Mouse (Mus musculus): Measurements from ENCODE around the gene Trip6. TPM values are rescaled to one million over a fixed set of nuclear protein-coding genes. Genes with fewer than 3 reads are reported as not detected.

Trip6 gene
- polyA plus RNA-seq, 1 experiment from 2014 or later, result 112 TPM

DNA sequence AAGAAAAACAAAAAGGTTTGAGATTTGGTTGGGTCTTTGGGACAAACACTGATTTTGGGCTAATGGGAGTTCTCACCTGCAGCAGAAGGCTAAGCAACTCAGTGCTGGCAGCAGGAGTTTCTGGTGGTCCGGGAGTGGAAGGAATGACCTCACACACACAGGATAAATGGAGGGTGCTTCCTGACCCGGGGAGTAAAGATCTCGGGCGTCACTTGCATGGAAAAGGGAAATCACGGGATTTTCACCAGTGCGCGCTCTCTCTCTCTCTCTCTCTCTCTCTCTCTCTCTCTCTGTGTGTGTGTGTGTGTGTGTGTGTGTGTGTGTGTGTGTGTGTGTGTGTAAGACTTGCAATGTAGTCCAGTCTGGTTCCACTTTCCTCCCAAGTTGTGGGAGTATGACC lies 33.7 kb upstream of the Trip6 start:
- Histone ChIP-seq H3K36me3 (no peaks in the 10 kb centered on the region), H3K4me2 (replicated peaks) (no peak overlapping the region), H3K27ac (replicated peaks) (no peak overlapping the region), H3K4me3 (replicated peaks) (no peak overlapping the region), H3K4me1 (peaks cover 33% of the 10 kb centered on the region), H3K27me3 (no peaks in the 10 kb centered on the region), H3K9ac (no peak overlapping the region), H3K9me3 (replicated peaks) (no peaks in the 10 kb centered on the region)
- WGBS, result 35% methylated on average over 7 of the region's 7 CpGs
- no peak for ATAC-seq (ENCODE audit: insufficient number of reproducible peaks, low FRiP score, low TSS enrichment, low read depth)

DNA sequence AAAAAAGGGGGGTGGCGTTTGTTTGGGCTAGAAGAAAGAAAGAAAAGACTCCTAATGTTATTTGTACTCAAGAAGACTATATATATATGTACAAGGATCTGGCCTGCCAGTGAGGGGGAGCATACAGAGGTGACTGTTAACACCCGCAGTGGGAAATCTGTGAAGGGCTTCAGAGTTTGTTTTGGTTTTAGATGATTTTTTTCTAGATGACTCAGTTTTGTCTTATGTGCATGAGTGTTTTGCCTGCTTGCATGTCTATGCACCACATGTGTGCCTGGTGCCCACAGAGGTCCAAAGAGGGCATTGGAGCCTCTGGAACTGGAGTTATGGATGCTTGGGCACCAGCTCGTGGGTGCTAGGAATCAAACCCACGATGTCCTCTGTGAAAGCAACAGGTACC lies 32.8 kb upstream of the Trip6 start:
- Histone ChIP-seq H3K27me3 (no peaks in the 10 kb centered on the region), H3K4me2 (replicated peaks) (no peak overlapping the region), H3K4me3 (replicated peaks) (no peak overlapping the region), H3K9ac (no peak overlapping the region), H3K36me3 (no peaks in the 10 kb centered on the region), H3K27ac (replicated peaks) (no peak overlapping the region), H3K4me1 (peaks cover 24% of the 10 kb centered on the region), H3K9me3 (replicated peaks) (no peaks in the 10 kb centered on the region)
- WGBS, result 83% methylated on average over 4 of the region's 4 CpGs
- no peak for ATAC-seq (ENCODE audit: insufficient number of reproducible peaks, low FRiP score, low TSS enrichment, low read depth)

DNA sequence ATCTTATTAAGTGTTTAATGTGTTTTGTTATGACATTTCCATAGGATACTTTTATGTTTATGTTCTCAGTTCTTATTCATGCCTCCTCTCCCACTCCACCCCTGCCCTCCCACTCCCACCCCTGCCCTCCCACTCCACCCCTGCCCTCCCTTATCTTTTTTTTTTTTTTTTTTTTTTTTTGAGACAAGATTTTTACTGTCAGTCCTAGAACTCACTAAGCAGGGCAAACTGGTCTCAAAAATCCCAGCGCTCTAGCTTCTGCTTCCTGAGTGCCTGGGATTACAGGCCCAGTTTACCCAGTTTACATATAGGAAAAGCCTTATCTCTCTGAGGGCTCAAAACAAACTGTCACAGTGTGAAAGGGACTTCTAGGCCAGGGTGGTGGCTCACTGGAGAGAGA lies 32.2 kb upstream of the Trip6 start:
- H3K4me1 ChIP-seq, result peaks cover 19% of the 10 kb centered on the region
- no peaks in the 10 kb centered on the region for H3K9me3 ChIP-seq (replicated peaks)
- H3K27me3 ChIP-seq, result no peaks in the 10 kb centered on the region
- H3K36me3 ChIP-seq, result no peaks in the 10 kb centered on the region
- H3K27ac ChIP-seq (replicated peaks), result no peak overlapping the region
- no peak overlapping the region for H3K4me2 ChIP-seq (replicated peaks)
- WGBS, result 88% methylated on average over 1 of the region's 1 CpGs
- H3K9ac ChIP-seq, result no peak overlapping the region
- no peak overlapping the region for H3K4me3 ChIP-seq (replicated peaks)
- ATAC-seq (ENCODE audit: insufficient number of reproducible peaks, low FRiP score, low TSS enrichment, low read depth), result no peak

DNA sequence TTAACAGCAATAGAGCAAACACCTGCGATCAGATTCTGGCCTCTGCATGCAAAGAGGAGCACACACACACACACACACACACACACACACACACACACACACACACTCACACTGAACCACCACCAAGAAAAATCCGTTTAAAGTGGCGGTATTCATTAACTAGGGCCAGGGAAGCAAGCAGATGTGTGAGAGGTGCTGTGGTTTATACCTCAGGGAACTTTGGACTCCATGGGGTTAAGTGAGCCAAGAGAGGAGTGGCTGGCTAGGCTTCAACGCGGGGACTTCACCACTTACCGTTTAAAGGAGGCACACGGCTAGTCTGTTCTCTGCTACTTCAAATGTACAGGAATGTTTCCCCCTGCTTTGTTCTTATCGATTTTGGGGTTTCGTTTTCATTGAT lies 31.6 kb upstream of the Trip6 start:
- no peak overlapping the region for H3K4me2 ChIP-seq (replicated peaks)
- no peak overlapping the region for H3K9ac ChIP-seq
- H3K27me3 ChIP-seq, result no peaks in the 10 kb centered on the region
- peaks cover 16% of the 10 kb centered on the region for H3K4me1 ChIP-seq
- H3K4me3 ChIP-seq (replicated peaks), result no peak overlapping the region
- no peak overlapping the region for H3K27ac ChIP-seq (replicated peaks)
- WGBS, result 16% methylated on average over 9 of the region's 9 CpGs
- H3K36me3 ChIP-seq, result no peaks in the 10 kb centered on the region
- no peak for ATAC-seq (ENCODE audit: insufficient number of reproducible peaks, low FRiP score, low TSS enrichment, low read depth)
- H3K9me3 ChIP-seq (replicated peaks), result no peaks in the 10 kb centered on the region

DNA sequence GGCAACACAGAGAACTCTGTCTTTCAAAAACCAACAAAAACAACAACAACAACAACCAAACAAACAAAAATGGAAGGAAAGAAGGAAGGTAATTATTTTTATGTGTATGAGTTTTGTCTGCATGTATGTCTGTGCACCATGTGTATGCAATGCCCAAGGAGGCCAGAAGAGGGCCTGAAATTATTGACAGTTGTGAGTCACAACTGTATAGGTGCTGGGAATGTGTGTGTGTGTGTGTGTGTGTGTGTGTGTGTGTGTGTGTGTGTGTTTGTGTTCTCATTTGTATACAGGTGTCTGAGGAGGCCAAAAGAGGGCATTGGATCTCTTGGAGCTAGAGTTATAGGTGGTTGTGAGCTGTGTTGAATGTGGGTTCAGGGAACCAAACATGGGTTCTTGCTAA lies 29.7 kb upstream of the Trip6 start:
- no peak overlapping the region for H3K9ac ChIP-seq
- H3K9me3 ChIP-seq (replicated peaks), result no peaks in the 10 kb centered on the region
- H3K4me2 ChIP-seq (replicated peaks), result no peak overlapping the region
- H3K4me3 ChIP-seq (replicated peaks), result no peak overlapping the region
- peaks cover 23% of the 10 kb centered on the region for H3K4me1 ChIP-seq
- no peaks in the 10 kb centered on the region for H3K27me3 ChIP-seq
- H3K36me3 ChIP-seq, result no peaks in the 10 kb centered on the region
- no peak for ATAC-seq (ENCODE audit: insufficient number of reproducible peaks, low FRiP score, low TSS enrichment, low read depth)
- no peak overlapping the region for H3K27ac ChIP-seq (replicated peaks)

DNA sequence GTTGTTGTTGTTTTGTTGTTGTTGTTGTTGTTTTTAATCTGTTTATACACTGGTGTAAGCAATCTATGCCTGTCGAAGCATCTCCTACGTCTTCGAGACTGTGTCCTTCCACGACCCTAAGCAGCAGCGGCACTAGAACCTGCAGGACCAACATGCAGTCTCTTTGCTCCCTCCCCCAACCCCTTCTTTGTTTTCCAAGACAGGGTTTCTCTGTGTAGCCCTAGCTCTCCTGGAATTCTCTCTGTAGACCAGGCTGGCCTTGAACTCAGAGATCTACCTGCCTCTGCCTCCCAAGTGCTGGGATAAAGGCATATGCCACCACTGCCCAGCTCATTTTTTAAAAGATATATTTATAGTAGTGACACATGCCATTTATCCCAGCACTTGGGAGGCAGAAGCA lies 29.2 kb upstream of the Trip6 start:
- Histone ChIP-seq H3K9ac (no peak overlapping the region), H3K27me3 (no peaks in the 10 kb centered on the region), H3K36me3 (no peaks in the 10 kb centered on the region), H3K4me3 (replicated peaks) (no peak overlapping the region), H3K9me3 (replicated peaks) (no peaks in the 10 kb centered on the region), H3K4me2 (replicated peaks) (no peak overlapping the region), H3K4me1 (peaks cover 18% of the 10 kb centered on the region), H3K27ac (replicated peaks) (no peak overlapping the region)
- no peak for ATAC-seq (ENCODE audit: insufficient number of reproducible peaks, low FRiP score, low TSS enrichment, low read depth)
- WGBS, result 91% methylated on average over 5 of the region's 5 CpGs

DNA sequence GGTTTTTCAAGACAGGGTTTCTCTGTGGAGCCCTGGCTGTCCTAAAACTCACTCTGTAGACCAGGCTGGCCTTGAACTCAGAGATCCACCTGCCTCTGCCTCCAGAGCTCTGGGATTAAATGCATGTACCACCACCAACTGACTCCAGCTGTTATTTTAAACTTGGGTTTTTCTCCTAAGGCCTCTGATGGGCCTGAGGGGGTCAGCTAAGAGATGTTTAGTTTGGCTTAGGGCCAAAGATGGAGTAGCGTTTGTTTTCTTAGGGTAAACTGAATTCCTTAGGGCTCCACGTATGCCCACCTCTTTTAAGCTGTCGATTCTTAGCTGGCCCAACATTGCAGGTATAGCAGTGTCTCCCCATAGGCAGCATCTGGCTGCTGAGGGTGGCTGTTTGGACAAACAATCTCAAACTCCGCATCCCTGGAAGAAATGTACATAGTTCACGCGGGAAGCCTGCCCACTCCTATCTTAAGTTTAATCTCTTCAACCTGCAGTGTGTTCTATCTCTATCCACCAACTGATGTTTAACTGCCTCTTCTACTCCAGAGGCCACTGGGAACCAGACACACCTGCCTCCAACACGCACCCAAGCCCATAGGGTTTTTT lies 28.3 kb upstream of the Trip6 start:
- ATAC-seq (ENCODE audit: insufficient number of reproducible peaks, low FRiP score, low TSS enrichment, low read depth), result no peak
- Histone ChIP-seq H3K36me3 (no peaks in the 10 kb centered on the region), H3K27me3 (no peaks in the 10 kb centered on the region), H3K9me3 (replicated peaks) (no peaks in the 10 kb centered on the region), H3K27ac (replicated peaks) (no peak overlapping the region), H3K9ac (no peak overlapping the region), H3K4me2 (replicated peaks) (no peak overlapping the region), H3K4me3 (replicated peaks) (no peak overlapping the region), H3K4me1 (peaks cover 16% of the 10 kb centered on the region)
- 60% methylated on average over 7 of the region's 7 CpGs for WGBS

DNA sequence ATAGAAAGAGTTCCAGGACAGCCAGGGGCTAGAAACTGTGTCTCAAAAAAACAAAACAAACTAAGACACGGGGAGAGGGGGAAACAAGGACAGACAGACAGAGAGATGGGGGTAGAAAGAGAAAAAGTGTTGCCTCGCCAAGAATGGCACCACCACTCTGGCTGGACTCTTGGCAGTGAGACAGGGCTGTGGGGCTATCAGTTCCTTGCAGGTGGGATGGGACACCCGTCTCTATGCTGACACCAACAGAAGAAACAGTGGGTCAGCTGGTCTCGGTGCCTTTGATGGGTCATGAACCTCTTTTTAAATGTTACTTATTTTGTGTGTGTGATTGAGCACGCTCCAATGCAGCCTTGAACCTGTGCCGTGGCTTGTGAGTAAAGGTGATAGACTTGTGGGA lies 26.0 kb upstream of the Trip6 start:
- no peak overlapping the region for H3K4me2 ChIP-seq (replicated peaks)
- 78% methylated on average over 6 of the region's 6 CpGs for WGBS

DNA sequence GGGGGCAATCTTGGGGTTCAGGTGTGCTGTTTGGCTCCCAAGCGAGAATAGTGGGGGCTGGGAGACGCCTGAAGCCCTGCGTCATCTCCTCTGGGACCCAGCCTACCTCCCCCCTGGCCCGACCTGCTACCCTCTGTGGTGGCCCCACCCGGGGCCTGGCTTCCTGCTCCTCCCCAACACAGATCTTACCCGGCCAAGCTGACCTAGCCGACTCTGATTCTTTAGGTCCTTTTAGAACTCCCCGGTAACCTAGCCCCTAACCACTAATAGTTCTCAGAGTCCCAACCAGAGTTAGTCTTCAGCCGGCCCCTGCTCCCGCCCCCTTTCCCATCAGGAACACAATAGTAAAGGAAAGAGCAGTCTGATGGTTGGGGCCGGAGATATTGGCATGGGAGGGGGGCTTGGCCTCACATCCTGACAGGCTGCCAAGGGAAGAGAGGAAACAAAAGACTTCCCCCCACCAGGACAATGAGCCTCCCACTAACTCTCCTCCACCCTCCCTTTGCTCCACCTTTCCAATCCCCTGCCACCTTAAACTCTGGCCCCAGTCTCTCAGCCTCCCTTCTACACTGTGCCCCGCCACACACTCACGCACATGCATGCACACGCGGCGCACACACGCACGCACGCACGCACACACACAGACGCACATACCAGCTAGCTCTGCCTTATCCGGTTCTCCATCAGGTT lies 25.2 kb upstream of the Trip6 start:
- H3K9ac ChIP-seq, result peak overlapping the region; percentile 51
- H3K27ac ChIP-seq (replicated peaks), result peak overlapping the region; percentile 89
- ATAC-seq (ENCODE audit: insufficient number of reproducible peaks, low FRiP score, low TSS enrichment, low read depth), result peak; percentile 63
- H3K27me3 ChIP-seq, result no peaks in the 10 kb centered on the region
- H3K9me3 ChIP-seq (replicated peaks), result no peaks in the 10 kb centered on the region
- 11% methylated on average over 22 of the region's 22 CpGs for WGBS
- H3K4me3 ChIP-seq (replicated peaks), result peak overlapping the region; percentile 45
- peak overlapping the region; percentile 76 for H3K4me2 ChIP-seq (replicated peaks)
- no peaks in the 10 kb centered on the region for H3K36me3 ChIP-seq
- peaks cover 13% of the 10 kb centered on the region for H3K4me1 ChIP-seq

More for the DNA sequence above, 26.0 kb upstream of the Trip6 start:
- Histone ChIP-seq H3K4me1 (peaks cover 13% of the 10 kb centered on the region), H3K9ac (no peak overlapping the region), H3K4me3 (replicated peaks) (no peak overlapping the region), H3K27me3 (no peaks in the 10 kb centered on the region), H3K36me3 (no peaks in the 10 kb centered on the region), H3K9me3 (replicated peaks) (no peaks in the 10 kb centered on the region), H3K27ac (replicated peaks) (peak overlapping the region; percentile 89)
- ATAC-seq (ENCODE audit: insufficient number of reproducible peaks, low FRiP score, low TSS enrichment, low read depth), result no peak

DNA sequence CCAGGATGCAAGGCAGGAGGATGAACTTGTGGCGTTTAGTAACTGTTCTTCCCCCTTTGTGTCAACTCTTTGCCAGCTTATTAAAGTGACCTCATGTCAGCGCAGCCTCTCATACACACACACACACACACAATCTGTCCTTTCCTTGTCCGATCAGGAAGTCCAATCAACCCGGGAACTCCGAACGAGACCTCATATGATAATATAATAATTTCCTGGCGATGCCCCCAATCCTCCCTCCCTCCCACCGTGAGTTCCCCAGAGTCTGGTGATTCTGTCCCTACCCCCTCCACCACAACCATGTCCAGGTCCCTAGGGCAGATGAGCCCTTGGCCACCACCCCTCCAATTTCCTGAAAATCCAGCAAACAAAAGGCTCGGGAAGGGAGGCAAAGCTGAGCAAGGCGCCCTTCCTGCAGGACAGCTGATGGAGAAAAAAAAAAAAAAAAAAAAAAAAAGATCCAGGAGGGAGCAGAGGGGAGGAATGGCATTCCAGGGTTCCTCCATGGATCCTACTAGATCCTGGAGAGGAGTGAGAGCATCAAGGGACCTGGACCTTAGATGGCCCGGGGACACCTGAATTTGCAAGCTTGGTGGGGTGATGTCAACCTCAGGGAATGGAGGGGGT lies 24.6 kb upstream of the Trip6 start:
- Histone ChIP-seq H3K4me2 (replicated peaks) (peak overlapping the region; percentile 76), H3K36me3 (no peaks in the 10 kb centered on the region), H3K27me3 (no peaks in the 10 kb centered on the region), H3K4me1 (peaks cover 13% of the 10 kb centered on the region), H3K4me3 (replicated peaks) (peak overlapping the region; percentile 45), H3K9me3 (replicated peaks) (no peaks in the 10 kb centered on the region), H3K27ac (replicated peaks) (peak overlapping the region; percentile 89), H3K9ac (peak overlapping the region; percentile 51)
- peak; percentile 25 for ATAC-seq (ENCODE audit: insufficient number of reproducible peaks, low FRiP score, low TSS enrichment, low read depth)
- WGBS, result 1% methylated on average over 11 of the region's 11 CpGs

DNA sequence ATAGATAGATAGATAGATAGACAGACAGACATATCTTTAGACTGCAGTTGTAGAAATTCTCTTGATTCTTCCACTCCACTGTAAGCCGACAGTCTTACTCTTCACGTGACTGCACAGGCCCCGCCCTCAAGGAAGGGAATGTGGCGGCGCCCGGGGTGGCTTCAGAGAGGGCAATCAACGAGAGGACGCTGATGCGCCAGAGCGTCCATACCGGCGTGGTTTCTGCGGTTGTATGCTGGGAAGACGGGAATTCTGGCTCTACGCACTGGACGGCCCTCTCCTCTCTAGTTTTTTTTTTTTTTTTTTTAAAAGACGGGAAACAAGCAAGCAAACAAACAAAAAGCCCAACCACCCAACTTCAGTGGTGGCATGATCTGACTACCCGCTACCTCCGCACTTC lies 24.1 kb upstream of the Trip6 start:
- H3K9ac ChIP-seq, result peak overlapping the region; percentile 51
- peak overlapping the region; percentile 89 for H3K27ac ChIP-seq (replicated peaks)
- under 1% methylated on average over 19 of the region's 19 CpGs for WGBS
- H3K4me3 ChIP-seq (replicated peaks), result peak overlapping the region; percentile 45
- H3K27me3 ChIP-seq, result no peaks in the 10 kb centered on the region
- peak overlapping the region; percentile 76 for H3K4me2 ChIP-seq (replicated peaks)
- H3K9me3 ChIP-seq (replicated peaks), result no peaks in the 10 kb centered on the region
- no peaks in the 10 kb centered on the region for H3K36me3 ChIP-seq
- peak; percentile 82 for ATAC-seq (ENCODE audit: insufficient number of reproducible peaks, low FRiP score, low TSS enrichment, low read depth)
- H3K4me1 ChIP-seq, result peaks cover 13% of the 10 kb centered on the region
